Mouse (Mus musculus) embryonic facial prominence, embryonic 13.5 days (tissue): ENCODE measurements at regions not wholly inside any gene's neighbourhood (a gene's known extent, or its start where the extent isn't known, plus 50 kb on each side); places are given as distances from the start of the nearest gene placed in this dataset.

ENCODE experiments used
- ATAC-seq: fragments of 200-750 bp; cut with Nextera tagmentation; 2 replicates; pipeline ENCODE4 v1.8.0; 2017; ENCODE audit warnings: low read depth; ENCODE audit not compliant: insufficient number of reproducible peaks, insufficient read depth, low FRiP score, low TSS enrichment
- H3K27ac ChIP-seq: fragments of 300-500 bp; sonication (generic); 2 replicates; pipeline ENCODE4 v1.5.1; 2015; ENCODE audit warnings: moderate library complexity, mild to moderate bottlenecking, inconsistent platforms
- H3K27me3 ChIP-seq: fragments of 300-500 bp; sonication (generic); 2 replicates; pipeline ENCODE4 v1.6.1; 2015; ENCODE audit warnings: mild to moderate bottlenecking, inconsistent platforms
- H3K36me3 ChIP-seq: fragments of 300-500 bp; sonication (generic); 2 replicates; pipeline ENCODE4 v1.6.1; 2015; ENCODE audit warnings: mild to moderate bottlenecking, inconsistent platforms
- H3K4me1 ChIP-seq: fragments of 300-500 bp; sonication (generic); 2 replicates; pipeline ENCODE4 v1.6.1; 2015; ENCODE audit warnings: inconsistent platforms
- H3K4me2 ChIP-seq: fragments of 300-500 bp; sonication (generic); 2 replicates; pipeline ENCODE4 v1.6.1; 2015; ENCODE audit warnings: moderate library complexity, mild to moderate bottlenecking, inconsistent platforms
- H3K4me3 ChIP-seq: fragments of 300-500 bp; sonication (generic); 2 replicates; pipeline ENCODE4 v1.5.1; 2015; ENCODE audit warnings: mild to moderate bottlenecking, inconsistent platforms
- H3K9ac ChIP-seq: fragments of 300-500 bp; sonication (generic); 2 replicates; pipeline ENCODE4 v1.6.1; 2015; ENCODE audit warnings: mild to moderate bottlenecking, inconsistent platforms
- H3K9me3 ChIP-seq: fragments of 300-500 bp; sonication (generic); 2 replicates; pipeline ENCODE4 v1.6.1; 2016; ENCODE audit warnings: inconsistent platforms
- WGBS: fragments of 180-500 bp; shearing (Covaris S2); methylation state at CpG from one replicate; pipeline ENCODE4 v1.1.7; 2015; ENCODE audit warnings: mixed read lengths; 5-methylcytosine and 5-hydroxymethylcytosine counted together

GRCm38 (mm10) chr5:149338016-149338696 lies 73.4 kb upstream of the Medag start:
- Histone ChIP-seq H3K27me3 (no peaks in the 10 kb centered on the region), H3K9ac (peak overlapping the region; percentile 57), H3K9me3 (no peaks in the 10 kb centered on the region), H3K27ac (peak overlapping the region; percentile 85), H3K4me1 (peaks cover 48% of the 10 kb centered on the region), H3K36me3 (no peaks in the 10 kb centered on the region), H3K4me2 (peak overlapping the region; percentile 43), H3K4me3 (no peak overlapping the region)
- 25% methylated on average over 15 of the region's 15 CpGs for WGBS
- ATAC-seq, result 0 out of 2 replicates have a peak, but pooled peaks have one; percentile 72

- H3K9ac ChIP-seq, result no peak overlapping the region
- 28% methylated on average over 5 of the region's 5 CpGs for WGBS
- H3K27ac ChIP-seq, result peak overlapping the region; percentile 85
- no peaks in the 10 kb centered on the region for H3K9me3 ChIP-seq
- H3K36me3 ChIP-seq, result no peaks in the 10 kb centered on the region
- no peak overlapping the region for H3K4me3 ChIP-seq
- peaks cover 48% of the 10 kb centered on the region for H3K4me1 ChIP-seq
- no peaks in the 10 kb centered on the region for H3K27me3 ChIP-seq
- no peak for ATAC-seq
- peak overlapping the region; percentile 43; the same call in 1 of the 2 replicates for H3K4me2 ChIP-seq
Observed at GRCm38 (mm10) chr5:149338697-149339078, 72.9 kb upstream of the Medag start.

- WGBS, result 74% methylated on average over 7 of the region's 7 CpGs
- no peak overlapping the region for H3K27ac ChIP-seq
- H3K4me1 ChIP-seq, result peaks cover 48% of the 10 kb centered on the region
- H3K27me3 ChIP-seq, result no peaks in the 10 kb centered on the region
- no peaks in the 10 kb centered on the region for H3K9me3 ChIP-seq
- H3K4me2 ChIP-seq, result no peak overlapping the region
- no peak overlapping the region for H3K9ac ChIP-seq
- no peaks in the 10 kb centered on the region for H3K36me3 ChIP-seq
- no peak overlapping the region for H3K4me3 ChIP-seq
- ATAC-seq, result no peak
Observed at GRCm38 (mm10) chr5:149340361-149340760, 71.2 kb upstream of the Medag start.

GRCm38 (mm10) chr5:149341461-149341860 lies 70.1 kb upstream of the Medag start:
- Histone ChIP-seq H3K9ac (no peak overlapping the region), H3K27me3 (no peaks in the 10 kb centered on the region), H3K9me3 (no peaks in the 10 kb centered on the region), H3K27ac (0 out of 2 replicates have a peak overlapping the region, but pooled peaks have one; percentile 9), H3K4me1 (peaks cover 41% of the 10 kb centered on the region), H3K36me3 (no peaks in the 10 kb centered on the region), H3K4me2 (no peak overlapping the region), H3K4me3 (no peak overlapping the region)
- 56% methylated on average over 6 of the region's 6 CpGs for WGBS
- no peak for ATAC-seq

- Histone ChIP-seq H3K9me3 (no peaks in the 10 kb centered on the region), H3K27ac (no peak overlapping the region), H3K9ac (no peak overlapping the region), H3K4me2 (no peak overlapping the region), H3K4me3 (no peak overlapping the region), H3K4me1 (peaks cover 20% of the 10 kb centered on the region), H3K27me3 (no peaks in the 10 kb centered on the region), H3K36me3 (no peaks in the 10 kb centered on the region)
- ATAC-seq, result no peak
- WGBS, result 92% methylated on average over 21 of the region's 21 CpGs
Observed at GRCm38 (mm10) chr5:149343610-149344527, 67.7 kb upstream of the Medag start.

GRCm38 (mm10) chr5:149344528-149344855 lies 67.1 kb upstream of the Medag start:
- H3K9ac ChIP-seq, result no peak overlapping the region
- peaks cover 19% of the 10 kb centered on the region for H3K4me1 ChIP-seq
- H3K27me3 ChIP-seq, result no peaks in the 10 kb centered on the region
- no peaks in the 10 kb centered on the region for H3K9me3 ChIP-seq
- H3K27ac ChIP-seq, result no peak overlapping the region
- no peak overlapping the region for H3K4me3 ChIP-seq
- H3K36me3 ChIP-seq, result no peaks in the 10 kb centered on the region
- no peak overlapping the region for H3K4me2 ChIP-seq
- ATAC-seq, result no peak
- WGBS, result 88% methylated on average over 4 of the region's 4 CpGs

GRCm38 (mm10) chr5:149345161-149345560 lies 66.4 kb upstream of the Medag start:
- H3K36me3 ChIP-seq, result no peaks in the 10 kb centered on the region
- H3K27ac ChIP-seq, result no peak overlapping the region
- H3K9ac ChIP-seq, result no peak overlapping the region
- H3K4me2 ChIP-seq, result no peak overlapping the region
- WGBS, result 88% methylated on average over 6 of the region's 6 CpGs
- no peaks in the 10 kb centered on the region for H3K9me3 ChIP-seq
- no peak for ATAC-seq
- no peaks in the 10 kb centered on the region for H3K27me3 ChIP-seq
- peaks cover 21% of the 10 kb centered on the region for H3K4me1 ChIP-seq
- no peak overlapping the region for H3K4me3 ChIP-seq

GRCm38 (mm10) chr5:149349685-149350084 lies 61.9 kb upstream of the Medag start:
- H3K4me2 ChIP-seq, result no peak overlapping the region
- H3K4me3 ChIP-seq, result no peak overlapping the region
- H3K9ac ChIP-seq, result no peak overlapping the region
- no peaks in the 10 kb centered on the region for H3K9me3 ChIP-seq
- ATAC-seq, result no peak
- WGBS, result 48% methylated on average over 8 of the region's 8 CpGs
- no peaks in the 10 kb centered on the region for H3K27me3 ChIP-seq
- H3K4me1 ChIP-seq, result peaks cover 27% of the 10 kb centered on the region
- H3K27ac ChIP-seq, result no peak overlapping the region
- H3K36me3 ChIP-seq, result no peaks in the 10 kb centered on the region

- Histone ChIP-seq H3K4me3 (no peak overlapping the region), H3K4me1 (peaks cover 36% of the 10 kb centered on the region), H3K27ac (peak overlapping the region; percentile 72), H3K27me3 (no peaks in the 10 kb centered on the region), H3K36me3 (no peaks in the 10 kb centered on the region), H3K9me3 (no peaks in the 10 kb centered on the region), H3K4me2 (peak overlapping the region; percentile 43), H3K9ac (0 out of 2 replicates have a peak overlapping the region, but pooled peaks have one; percentile 36)
- WGBS, result 17% methylated on average over 14 of the region's 14 CpGs
- ATAC-seq, result peak; percentile 74
Observed at GRCm38 (mm10) chr5:149353039-149353655, 58.4 kb upstream of the Medag start.

GRCm38 (mm10) chr5:149354448-149355115 lies 57.0 kb upstream of the Medag start:
- 0 out of 2 replicates have a peak, but pooled peaks cover under 1% of the 10 kb centered on the region for H3K9me3 ChIP-seq
- H3K4me1 ChIP-seq, result peaks cover 37% of the 10 kb centered on the region
- WGBS, result 69% methylated on average over 4 of the region's 4 CpGs
- no peaks in the 10 kb centered on the region for H3K27me3 ChIP-seq
- H3K4me2 ChIP-seq, result no peak overlapping the region
- H3K4me3 ChIP-seq, result no peak overlapping the region
- H3K36me3 ChIP-seq, result no peaks in the 10 kb centered on the region
- ATAC-seq, result no peak
- no peak overlapping the region for H3K9ac ChIP-seq
- H3K27ac ChIP-seq, result peak overlapping the region; percentile 22; the same call in 1 of the 2 replicates

GRCm38 (mm10) chr5:149355131-149355530 lies 56.4 kb upstream of the Medag start:
- H3K36me3 ChIP-seq, result no peaks in the 10 kb centered on the region
- no peaks in the 10 kb centered on the region for H3K27me3 ChIP-seq
- peak overlapping the region; percentile 22; the same call in 1 of the 2 replicates for H3K27ac ChIP-seq
- WGBS, result 44% methylated on average over 7 of the region's 7 CpGs
- H3K4me2 ChIP-seq, result no peak overlapping the region
- H3K9me3 ChIP-seq, result peaks cover 5% of the 10 kb centered on the region; the same call in 1 of the 2 replicates
- ATAC-seq, result no peak
- H3K4me3 ChIP-seq, result no peak overlapping the region
- no peak overlapping the region for H3K9ac ChIP-seq
- peaks cover 36% of the 10 kb centered on the region for H3K4me1 ChIP-seq
